Mouse (Mus musculus): ENCODE measurements at regions not wholly inside any gene's neighbourhood (a gene's known extent, or its start where the extent isn't known, plus 50 kb on each side); places are given as distances from the start of the nearest gene placed in this dataset.

DNA sequence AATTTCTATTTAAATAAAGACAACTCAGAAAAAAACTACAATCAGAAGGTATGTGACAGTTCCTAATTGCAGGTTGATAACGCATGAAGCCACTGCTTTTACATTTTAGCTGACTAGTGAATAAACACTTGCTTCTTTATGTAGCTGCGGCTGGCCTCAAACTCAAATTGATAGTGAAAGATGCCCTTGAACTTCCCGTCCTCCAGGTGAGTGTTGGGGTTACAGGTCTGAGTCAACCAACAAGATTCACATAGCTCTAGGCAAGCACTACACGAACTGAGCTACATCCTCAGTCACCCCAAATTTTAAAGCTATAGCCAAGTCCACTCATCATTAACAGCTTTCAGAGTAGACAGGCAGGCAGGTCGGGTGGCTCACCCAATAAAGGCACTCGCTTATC, 72.6 kb downstream of the Sox4 start:
- TF ChIP-seq CTCF (IDR thresholded peaks at IDR 0.05; ENCODE audit: low read depth) (no peak), EP300 (IDR thresholded peaks at IDR 0.05; ENCODE audit: low read depth) (no peak)
